Mouse (Mus musculus): Measurements from ENCODE around the gene Pctp.

Gene Pctp

GRCm38 (mm10) chr11:90002231-90002986 lies at the start of gene Pctp:
Gene Pctp (minus strand): TSS chr11:90002894.
- DNase-seq (ENCODE audit: low read depth), result peak; percentile 80

GRCm38 (mm10) chr11:90050016-90050415 lies 47.3 kb upstream of the Pctp start:
- DNase-seq (ENCODE audit: low read depth), result no peak

GRCm38 (mm10) chr11:90047271-90047670 lies 44.6 kb upstream of the Pctp start:
- no peak for DNase-seq (ENCODE audit: low read depth)

GRCm38 (mm10) chr11:90046211-90046610 lies 43.5 kb upstream of the Pctp start:
- DNase-seq (ENCODE audit: low read depth), result no peak

GRCm38 (mm10) chr11:90044459-90044858 lies 41.8 kb upstream of the Pctp start:
- DNase-seq (ENCODE audit: low read depth), result no peak

- DNase-seq (ENCODE audit: low read depth), result peak; percentile 1
Measured at GRCm38 (mm10) chr11:90038022-90038421, 35.3 kb upstream of the Pctp start.

- DNase-seq (ENCODE audit: low read depth), result peak; percentile 1
Measured at GRCm38 (mm10) chr11:90036416-90036815, 33.7 kb upstream of the Pctp start.

- no peak for DNase-seq (ENCODE audit: low read depth)
Measured at GRCm38 (mm10) chr11:90035532-90035931, 32.8 kb upstream of the Pctp start.

- DNase-seq (ENCODE audit: low read depth), result no peak
Measured at GRCm38 (mm10) chr11:90034646-90035045, 32.0 kb upstream of the Pctp start.

- DNase-seq (ENCODE audit: low read depth), result no peak
Measured at GRCm38 (mm10) chr11:90033442-90033841, 30.7 kb upstream of the Pctp start.

- no peak for DNase-seq (ENCODE audit: low read depth)
Measured at GRCm38 (mm10) chr11:90032807-90033206, 30.1 kb upstream of the Pctp start.

- no peak for DNase-seq (ENCODE audit: low read depth)
Measured at GRCm38 (mm10) chr11:90031076-90031475, 28.4 kb upstream of the Pctp start.

- no peak for DNase-seq (ENCODE audit: low read depth)
Measured at GRCm38 (mm10) chr11:90030557-90030956, 27.9 kb upstream of the Pctp start.

- no peak for DNase-seq (ENCODE audit: low read depth)
Measured at GRCm38 (mm10) chr11:90029841-90030398, 27.2 kb upstream of the Pctp start, which contains the start of gene Tmem100. Gene Tmem100 (plus strand): TSS chr11:90030348.

- no peak for DNase-seq (ENCODE audit: low read depth)
Measured at GRCm38 (mm10) chr11:90029354-90029753, 26.7 kb upstream of the Pctp start.

GRCm38 (mm10) chr11:90028746-90029145 lies 26.1 kb upstream of the Pctp start:
- DNase-seq (ENCODE audit: low read depth), result no peak

GRCm38 (mm10) chr11:90027216-90027615 lies 24.5 kb upstream of the Pctp start:
- no peak for DNase-seq (ENCODE audit: low read depth)

GRCm38 (mm10) chr11:90026802-90027174 lies 24.1 kb upstream of the Pctp start:
- DNase-seq (ENCODE audit: low read depth), result no peak

- DNase-seq (ENCODE audit: low read depth), result no peak
Measured at GRCm38 (mm10) chr11:90025891-90026801, 23.5 kb upstream of the Pctp start.

- no peak for DNase-seq (ENCODE audit: low read depth)
Measured at GRCm38 (mm10) chr11:90019161-90019560, 16.5 kb upstream of the Pctp start.

GRCm38 (mm10) chr11:90015281-90015680 lies 12.6 kb upstream of the Pctp start:
- no peak for DNase-seq (ENCODE audit: low read depth)

GRCm38 (mm10) chr11:90013657-90014056 lies 11.0 kb upstream of the Pctp start:
- no peak for DNase-seq (ENCODE audit: low read depth)
